Mouse (Mus musculus) ES-E14 (cell line): ENCODE data around the gene Ptprm. TPM values are rescaled to one million over a fixed set of nuclear protein-coding genes. Genes with fewer than 3 reads are reported as not detected.

ENCODE experiments used
- DNase-seq: peaks from one replicate; pipeline ENCODE4 v3.0.0-alpha.2; 2013; ENCODE audit warnings: low read depth, low spot score
- H3K27ac ChIP-seq: 2 replicates; pipeline ENCODE4 v1.5.1; 2012; ENCODE audit warnings: low read depth, mild to moderate bottlenecking, low read length, moderate library complexity, mixed read lengths; ENCODE audit not compliant: poor library complexity, insufficient read depth, severe bottlenecking
- H3K36me3 ChIP-seq: 2 replicates; pipeline ENCODE4 v1.6.1; 2012; ENCODE audit warnings: mild to moderate bottlenecking, low read length, moderate library complexity, mixed read lengths; ENCODE audit not compliant: control insufficient read depth, poor library complexity, insufficient read depth, severe bottlenecking
- H3K4me1 ChIP-seq, 2 experiments: fragments of 150-350 bp in 1 of 2; sonication (generic) in 1 of 2; 2 replicates each; pipeline ENCODE4 v1.6.1; 2012; ENCODE audit warnings: low read length in 2 of 2, mild to moderate bottlenecking in 1 of 2, mixed read lengths in 1 of 2; ENCODE audit not compliant: control insufficient read depth in 2 of 2, insufficient read depth in 2 of 2, poor library complexity in 1 of 2
- H3K4me3 ChIP-seq, 2 experiments: fragments of 150-350 bp in 1 of 2; sonication (generic) in 1 of 2; 2 replicates each; pipeline ENCODE4 v1.5.1; 2012; ENCODE audit warnings: low read length in 2 of 2, low read depth in 1 of 2, mild to moderate bottlenecking in 1 of 2, mixed read lengths in 1 of 2; ENCODE audit not compliant: insufficient read depth in 1 of 2, poor library complexity in 1 of 2, severe bottlenecking in 1 of 2
- H3K9ac ChIP-seq: 2 replicates; pipeline ENCODE4 v1.6.1; 2012; ENCODE audit warnings: low read depth, mild to moderate bottlenecking, low read length, mixed read lengths; ENCODE audit not compliant: poor library complexity, insufficient read depth, severe bottlenecking
- H3K9me3 ChIP-seq: fragments of 150-350 bp; sonication (generic); 2 replicates; pipeline ENCODE4 v1.6.1; 2012; ENCODE audit warnings: low read depth, mild to moderate bottlenecking, low read length; ENCODE audit not compliant: control insufficient read depth, insufficient read depth
- CHD2 ChIP-seq: IDR thresholded peaks from 2 replicates; pipeline ENCODE4 v1.6.1; 2014; ENCODE audit warnings: mild to moderate bottlenecking, low read depth, low read length, inconsistent platforms
- MAFK ChIP-seq: IDR thresholded peaks from 2 replicates; pipeline ENCODE4 v1.6.1; 2014; ENCODE audit warnings: mild to moderate bottlenecking, low read depth, low read length, inconsistent platforms; ENCODE audit not compliant: insufficient read depth
- ZC3H11A ChIP-seq: IDR thresholded peaks from 2 replicates; pipeline ENCODE4 v1.6.1; 2012; ENCODE audit warnings: low read depth, mild to moderate bottlenecking, inconsistent platforms, low read length, borderline replicate concordance
- ZNF384 ChIP-seq: IDR thresholded peaks from 2 replicates; pipeline ENCODE4 v1.6.1; 2012; ENCODE audit warnings: low read depth, low read length, inconsistent platforms
- in situ Hi-C, 2 experiments: fragments of 600-800 bp; cut with MboI; formaldehyde crosslinking; loops; one replicate each; pipeline ENCODE4 v1.15.1; 2025; ENCODE audit warnings: low sequenced_read_pairs in 2 of 2, inconsistent platforms in 1 of 2; ENCODE audit not compliant: unreplicated experiment in 2 of 2
- total RNA-seq: library from RNA; depleted of rRNA; stranded (reverse); fragments of 300-350 nt; gene quantifications from 2 replicates; pipeline ENCODE4 v1.2.3, GENCODE M21; 2012

Gene Ptprm
- total RNA-seq, 1 experiment = 2.9 TPM

DNA sequence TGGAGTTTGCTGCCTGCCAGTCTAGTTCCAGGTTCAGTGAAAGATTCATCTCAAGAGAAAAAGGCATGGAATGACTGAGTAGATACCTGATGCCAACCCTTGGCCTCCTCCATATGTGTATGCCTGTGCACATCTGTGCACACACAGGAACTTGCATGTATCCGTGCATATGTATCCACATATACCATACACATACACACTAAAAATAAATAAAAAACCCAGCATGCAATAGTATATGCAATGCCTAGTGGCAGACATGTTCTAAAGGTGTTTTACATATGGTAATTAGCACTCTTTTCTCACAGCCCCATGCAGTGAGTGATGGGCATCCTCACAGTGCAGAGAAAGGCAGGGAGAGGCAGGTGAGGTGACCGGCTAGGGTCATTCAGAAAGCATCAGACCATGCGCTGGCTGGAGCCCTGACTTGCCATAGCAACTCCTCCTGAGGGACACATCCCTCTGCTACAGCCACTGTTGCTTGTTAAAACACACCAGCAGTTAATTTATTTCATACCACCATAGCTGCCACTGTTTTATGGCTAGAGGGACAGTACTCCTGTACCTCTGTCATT, 734.9 kb downstream of the Ptprm start:
- H3K36me3 ChIP-seq = no peaks in the 10 kb centered on the region
- no peak for TF ChIP-seq ZNF384
- no peak for TF ChIP-seq MAFK
- no peak for TF ChIP-seq ZC3H11A
- no peak for TF ChIP-seq CHD2
- H3K4me3 ChIP-seq = no peak overlapping the region
- no peak overlapping the region for H3K9ac ChIP-seq
- H3K4me1 ChIP-seq = no peaks in the 10 kb centered on the region
- in situ Hi-C loops = no loop called here
- H3K27ac ChIP-seq = no peak overlapping the region
- no peaks in the 10 kb centered on the region for H3K9me3 ChIP-seq
- no peak for DNase-seq
